Mouse (Mus musculus) embryonic facial prominence, embryonic 11.5 days (tissue): ENCODE results near the gene Col4a3bp. TPM values are rescaled to one million over a fixed set of nuclear protein-coding genes. Genes with fewer than 3 reads are reported as not detected.

Source experiments
- ATAC-seq: fragments of 200-750 bp; cut with Nextera tagmentation; replicated peaks from 2 replicates; pipeline ENCODE4 v1.8.0; 2017; ENCODE audit warnings: low read depth; ENCODE audit not compliant: insufficient number of reproducible peaks, low FRiP score, low TSS enrichment
- DNase-seq: peaks from one replicate; pipeline ENCODE4 v3.0.0-alpha.2; 2015; ENCODE audit warnings: low spot score
- H3K27ac ChIP-seq: fragments of 300-500 bp; sonication (generic); replicated peaks from 2 replicates; pipeline ENCODE4 v1.5.1; 2014; ENCODE audit warnings: mild to moderate bottlenecking, low read depth, low read length, control low read depth
- H3K27me3 ChIP-seq: fragments of 300-500 bp; sonication (generic); 2 replicates; pipeline ENCODE4 v1.6.1; 2014; ENCODE audit warnings: mild to moderate bottlenecking, low read length, moderate library complexity, mixed read lengths; ENCODE audit not compliant: control insufficient read depth, insufficient read depth
- H3K36me3 ChIP-seq: fragments of 300-500 bp; sonication (generic); replicated peaks from 2 replicates; pipeline ENCODE4 v1.6.1; 2014; ENCODE audit warnings: low read depth, mild to moderate bottlenecking, low read length, moderate library complexity, mixed read lengths; ENCODE audit not compliant: control insufficient read depth, insufficient read depth
- H3K4me1 ChIP-seq: fragments of 300-500 bp; sonication (generic); 2 replicates; pipeline ENCODE4 v1.6.1; 2014; ENCODE audit warnings: low read length, mixed read lengths; ENCODE audit not compliant: control insufficient read depth, insufficient read depth
- H3K4me2 ChIP-seq: fragments of 300-500 bp; sonication (generic); 2 replicates; pipeline ENCODE4 v1.6.1; 2014; ENCODE audit warnings: low read depth, mild to moderate bottlenecking, control low read depth, low read length, moderate library complexity
- H3K4me3 ChIP-seq: fragments of 300-500 bp; sonication (generic); 2 replicates; pipeline ENCODE4 v1.5.1; 2014; ENCODE audit warnings: low read depth, low read length, control low read depth
- H3K9ac ChIP-seq: fragments of 300-500 bp; sonication (generic); replicated peaks from 2 replicates; pipeline ENCODE4 v1.6.1; 2014; ENCODE audit warnings: mild to moderate bottlenecking, control low read depth, low read length
- H3K9me3 ChIP-seq: fragments of 300-500 bp; sonication (generic); replicated peaks from 2 replicates; pipeline ENCODE4 v1.6.1; 2016; ENCODE audit warnings: mild to moderate bottlenecking, low read length, inconsistent platforms, mixed read lengths; ENCODE audit not compliant: control insufficient read depth
- WGBS: fragments of 180-500 bp; shearing (Covaris S2); extraction: QIAGEN DNeasy Blood & Tissue Kit; methylation state at CpG from one replicate; pipeline ENCODE4 v1.1.7; 2014; 5-methylcytosine and 5-hydroxymethylcytosine counted together
- polyA plus RNA-seq: library from polyadenylated mRNA; unstranded; fragments of >200 nt; fragmentation: Nextera tagmentation; extraction: Ambion mirVana; gene quantifications from 2 replicates; pipeline ENCODE4 v1.2.1, GENCODE M21; 2014

The Col4a3bp gene
- polyA plus RNA-seq, 1 experiment from 2014 or later = 7.6 TPM

GRCm38 (mm10) chr13:96511893-96512292, 30.5 kb upstream of the Col4a3bp start:
- H3K9ac ChIP-seq = no peak overlapping the region
- H3K4me3 ChIP-seq = no peak overlapping the region
- no peak overlapping the region for H3K27ac ChIP-seq
- no peaks in the 10 kb centered on the region for H3K36me3 ChIP-seq
- H3K27me3 ChIP-seq = no peaks in the 10 kb centered on the region
- ATAC-seq (no peak), DNase-seq (no peak)
- H3K4me2 ChIP-seq = no peak overlapping the region
- WGBS = 72% methylated on average over 5 of the region's 5 CpGs
- no peaks in the 10 kb centered on the region for H3K4me1 ChIP-seq
- H3K9me3 ChIP-seq = no peaks in the 10 kb centered on the region

GRCm38 (mm10) chr13:96514154-96514942, 28.1 kb upstream of the Col4a3bp start:
- no peaks in the 10 kb centered on the region for H3K4me1 ChIP-seq
- no peaks in the 10 kb centered on the region for H3K36me3 ChIP-seq
- H3K4me2 ChIP-seq = no peak overlapping the region
- no peak overlapping the region for H3K4me3 ChIP-seq
- no peaks in the 10 kb centered on the region for H3K9me3 ChIP-seq
- 87% methylated on average over 5 of the region's 5 CpGs for WGBS
- H3K27ac ChIP-seq = no peak overlapping the region
- no peak for ATAC-seq
- no peak overlapping the region for H3K9ac ChIP-seq
- H3K27me3 ChIP-seq = no peaks in the 10 kb centered on the region
- DNase-seq = no peak

DNA sequence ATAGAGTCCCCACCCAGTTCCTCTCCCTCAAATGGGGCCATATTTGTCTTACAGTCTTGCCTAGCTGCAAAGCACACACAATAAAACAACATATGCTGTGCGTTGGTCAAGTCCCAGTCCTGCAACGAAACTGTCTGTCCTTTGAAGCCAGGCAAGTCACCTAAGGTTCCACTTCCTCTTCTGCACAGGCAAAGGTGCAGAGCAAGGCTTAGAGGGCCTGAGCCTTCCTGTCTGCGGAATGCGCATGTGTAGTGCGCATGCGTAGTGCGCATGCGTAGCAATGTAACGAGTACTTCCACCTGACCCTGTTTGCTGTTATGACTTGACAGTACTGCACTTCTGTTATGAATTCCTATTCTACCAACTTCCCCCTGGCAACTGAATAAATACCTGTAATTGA, 26.2 kb upstream of the Col4a3bp start:
- WGBS = 95% methylated on average over 9 of the region's 9 CpGs
- no peaks in the 10 kb centered on the region for H3K36me3 ChIP-seq
- no peak for DNase-seq

DNA sequence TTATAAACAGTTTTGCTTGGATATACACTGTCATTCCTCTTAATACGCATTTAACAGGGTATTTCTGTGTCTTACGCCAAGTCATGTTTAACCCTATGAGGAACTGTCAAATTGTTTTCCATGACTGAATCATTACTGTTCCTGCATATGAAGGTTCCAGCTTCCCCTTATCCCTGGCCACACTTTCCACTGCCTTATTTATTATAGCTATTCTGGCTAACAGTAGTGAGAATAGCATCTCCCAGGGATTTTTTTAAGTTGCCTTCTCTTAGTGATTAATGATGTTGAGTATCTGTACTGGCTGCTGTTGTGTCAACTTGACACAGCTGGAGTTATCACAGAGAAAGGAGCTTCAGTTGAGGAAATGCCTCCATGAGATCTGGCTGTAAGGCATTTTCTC, 25.1 kb upstream of the Col4a3bp start:
- Histone ChIP-seq H3K9me3 (no peaks in the 10 kb centered on the region), H3K4me1 (no peaks in the 10 kb centered on the region), H3K4me3 (no peak overlapping the region), H3K4me2 (no peak overlapping the region), H3K9ac (no peak overlapping the region), H3K27me3 (no peaks in the 10 kb centered on the region), H3K36me3 (no peaks in the 10 kb centered on the region), H3K27ac (no peak overlapping the region)
- DNase-seq (no peak), ATAC-seq (no peak)
- WGBS = 99% methylated on average over 2 of the region's 2 CpGs

More for the DNA sequence above, 26.2 kb upstream of the Col4a3bp start:
- H3K9me3 ChIP-seq = no peaks in the 10 kb centered on the region
- H3K4me2 ChIP-seq = no peak overlapping the region
- H3K27ac ChIP-seq = no peak overlapping the region
- ATAC-seq = no peak
- H3K4me3 ChIP-seq = no peak overlapping the region
- no peaks in the 10 kb centered on the region for H3K27me3 ChIP-seq
- no peaks in the 10 kb centered on the region for H3K4me1 ChIP-seq
- no peak overlapping the region for H3K9ac ChIP-seq

- no peak overlapping the region for H3K4me2 ChIP-seq
- H3K4me3 ChIP-seq = no peak overlapping the region
- no peaks in the 10 kb centered on the region for H3K27me3 ChIP-seq
- H3K27ac ChIP-seq = no peak overlapping the region
- H3K4me1 ChIP-seq = no peaks in the 10 kb centered on the region
- H3K9me3 ChIP-seq = no peaks in the 10 kb centered on the region
- 93% methylated on average over 3 of the region's 3 CpGs for WGBS
- H3K36me3 ChIP-seq = no peaks in the 10 kb centered on the region
- no peak overlapping the region for H3K9ac ChIP-seq
- ATAC-seq (no peak), DNase-seq (no peak)
Observed at GRCm38 (mm10) chr13:96521294-96521693, 21.1 kb upstream of the Col4a3bp start.

DNA sequence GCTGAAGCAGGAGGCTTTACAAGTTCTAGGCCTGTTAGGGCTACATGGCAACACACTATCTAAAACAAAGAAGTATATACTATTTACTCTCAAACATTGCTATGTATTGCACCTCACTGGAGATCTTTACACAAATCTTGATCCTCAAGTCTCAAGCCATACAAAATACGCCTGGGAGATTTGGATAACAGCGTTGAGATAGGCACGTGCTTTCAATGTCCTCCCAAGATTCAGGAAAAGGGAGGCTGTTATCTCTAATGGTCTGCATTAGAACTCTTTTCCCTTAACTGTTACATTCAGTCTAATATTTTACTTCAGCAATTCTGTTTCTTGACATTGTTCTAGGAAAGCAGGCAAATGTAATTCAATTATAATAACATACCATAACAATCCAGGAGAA, 15.4 kb upstream of the Col4a3bp start:
- H3K27me3 ChIP-seq = no peaks in the 10 kb centered on the region
- ATAC-seq = no peak
- no peak overlapping the region for H3K9ac ChIP-seq
- H3K36me3 ChIP-seq = no peaks in the 10 kb centered on the region
- H3K4me3 ChIP-seq = no peak overlapping the region
- no peaks in the 10 kb centered on the region for H3K9me3 ChIP-seq
- 94% methylated on average over 3 of the region's 3 CpGs for WGBS
- H3K4me1 ChIP-seq = no peaks in the 10 kb centered on the region
- H3K27ac ChIP-seq = no peak overlapping the region
- H3K4me2 ChIP-seq = no peak overlapping the region
- DNase-seq = no peak

GRCm38 (mm10) chr13:96527856-96528255, 14.6 kb upstream of the Col4a3bp start:
- Histone ChIP-seq H3K9ac (no peak overlapping the region), H3K27ac (no peak overlapping the region), H3K4me3 (no peak overlapping the region), H3K4me2 (no peak overlapping the region), H3K9me3 (no peaks in the 10 kb centered on the region), H3K4me1 (no peaks in the 10 kb centered on the region), H3K36me3 (no peaks in the 10 kb centered on the region), H3K27me3 (no peaks in the 10 kb centered on the region)
- no peak for ATAC-seq
- WGBS = 93% methylated on average over 11 of the region's 11 CpGs
- DNase-seq = no peak

GRCm38 (mm10) chr13:96528776-96529175, 13.6 kb upstream of the Col4a3bp start:
- H3K4me2 ChIP-seq = no peak overlapping the region
- no peak overlapping the region for H3K27ac ChIP-seq
- H3K4me3 ChIP-seq = no peak overlapping the region
- H3K36me3 ChIP-seq = no peaks in the 10 kb centered on the region
- WGBS = 72% methylated on average over 3 of the region's 3 CpGs
- H3K27me3 ChIP-seq = no peaks in the 10 kb centered on the region
- no peak for DNase-seq
- H3K9me3 ChIP-seq = no peaks in the 10 kb centered on the region
- H3K4me1 ChIP-seq = no peaks in the 10 kb centered on the region
- no peak for ATAC-seq
- H3K9ac ChIP-seq = no peak overlapping the region
